Mouse (Mus musculus): ENCODE data around the gene Tead1.

GRCm38 (mm10) chr7:112748327-112748726, 69.2 kb downstream of the Tead1 start:
- no peak for TF ChIP-seq CTCF (IDR thresholded peaks at IDR 0.05; ENCODE audit: insufficient read depth, low read depth, low read length)
- TF ChIP-seq POLR2A (IDR thresholded peaks at IDR 0.05; ENCODE audit: insufficient read depth, low read depth, low read length): no peak
